Mouse (Mus musculus) myocyte (in vitro differentiated cells): Measurements from ENCODE around the gene Bclaf3. TPM values are rescaled to one million over a fixed set of nuclear protein-coding genes. Genes with fewer than 3 reads are reported as not detected.

Experiments used
- H3K27me3 ChIP-seq: one replicate; pipeline ENCODE4 v1.6.1; 2011; ENCODE audit not compliant: control insufficient read depth, insufficient read depth, insufficient read length
- H3K36me3 ChIP-seq: one replicate; pipeline ENCODE4 v1.6.1; 2011; ENCODE audit not compliant: control insufficient read depth, insufficient read depth
- H3K4me2 ChIP-seq: one replicate; pipeline ENCODE4 v1.6.1; 2011; ENCODE audit warnings: low read depth, control low read depth
- H3K4me3 ChIP-seq: one replicate; pipeline ENCODE4 v1.5.1; 2011; ENCODE audit warnings: mild to moderate bottlenecking, control low read depth, moderate library complexity
- H3K79me2 ChIP-seq: one replicate; pipeline ENCODE4 v1.6.1; 2011; ENCODE audit not compliant: control insufficient read depth, insufficient read depth
- H3ac ChIP-seq: one replicate; pipeline ENCODE4 v1.6.1; 2011; ENCODE audit not compliant: control insufficient read depth, insufficient read length
- CEBPB ChIP-seq: IDR thresholded peaks from 2 replicates; pipeline ENCODE4 v1.6.1; 2011; ENCODE audit warnings: mild to moderate bottlenecking, moderate library complexity; ENCODE audit not compliant: poor library complexity, insufficient read depth, severe bottlenecking
- E2F4 ChIP-seq: IDR thresholded peaks from one replicate; pipeline ENCODE4 v1.6.1; 2011; ENCODE audit warnings: mild to moderate bottlenecking, control low read depth, moderate library complexity; ENCODE audit not compliant: insufficient read depth
- MAX ChIP-seq: IDR thresholded peaks from one replicate; pipeline ENCODE4 v1.6.1; 2011; ENCODE audit warnings: low read depth, mild to moderate bottlenecking, control low read depth
- MYOD1 ChIP-seq, 3 experiments: IDR thresholded peaks; one replicate each; pipeline ENCODE4 v1.6.1; 2011; ENCODE audit warnings: control low read depth in 2 of 3, low read depth in 2 of 3, mild to moderate bottlenecking in 2 of 3, moderate library complexity in 1 of 3; ENCODE audit not compliant: insufficient read length in 2 of 3, control insufficient read depth in 1 of 3
- MYOG ChIP-seq, 3 experiments: IDR thresholded peaks; one replicate each; pipeline ENCODE4 v1.6.1; 2011; ENCODE audit warnings: control low read depth in 2 of 3, low read depth in 2 of 3, mild to moderate bottlenecking in 2 of 3; ENCODE audit not compliant: insufficient read length in 2 of 3, control insufficient read depth in 1 of 3, insufficient read depth in 1 of 3
- POLR2A ChIP-seq: IDR thresholded peaks from one replicate; pipeline ENCODE4 v1.6.1; 2011; ENCODE audit warnings: low read depth, mild to moderate bottlenecking, control low read depth, moderate library complexity; ENCODE audit not compliant: insufficient read length
- POLR2AphosphoS2 ChIP-seq: IDR thresholded peaks from one replicate; pipeline ENCODE4 v1.6.1; 2011; ENCODE audit warnings: low read depth, control low read depth; ENCODE audit not compliant: insufficient read length
- REST ChIP-seq: IDR thresholded peaks from one replicate; pipeline ENCODE4 v1.6.1; 2011; ENCODE audit warnings: mild to moderate bottlenecking, control low read depth, moderate library complexity; ENCODE audit not compliant: insufficient read depth, insufficient read length
- SRF ChIP-seq: IDR thresholded peaks from one replicate; pipeline ENCODE4 v1.6.1; 2011; ENCODE audit warnings: low read depth; ENCODE audit not compliant: control insufficient read depth, insufficient read length
- TCF12 ChIP-seq: IDR thresholded peaks from one replicate; pipeline ENCODE4 v1.6.1; 2011; ENCODE audit warnings: mild to moderate bottlenecking, control low read depth; ENCODE audit not compliant: poor library complexity, insufficient read depth, severe bottlenecking
- TCF3 ChIP-seq: IDR thresholded peaks from one replicate; pipeline ENCODE4 v1.6.1; 2011; ENCODE audit warnings: low read depth, control low read depth; ENCODE audit not compliant: insufficient read length
- USF1 ChIP-seq: IDR thresholded peaks from one replicate; pipeline ENCODE4 v1.6.1; 2011; ENCODE audit warnings: low read depth, mild to moderate bottlenecking, control low read depth, moderate library complexity
- polyA plus RNA-seq: library from polyadenylated mRNA; unstranded; fragments of >200 nt; fragmentation: generic; extraction: Trizol; gene quantifications from one replicate; pipeline ENCODE4 v1.2.1, GENCODE M21; 2012; ENCODE audit warnings: missing spikeins

The Bclaf3 gene
- polyA plus RNA-seq, 1 experiment, result 2.6 TPM

DNA sequence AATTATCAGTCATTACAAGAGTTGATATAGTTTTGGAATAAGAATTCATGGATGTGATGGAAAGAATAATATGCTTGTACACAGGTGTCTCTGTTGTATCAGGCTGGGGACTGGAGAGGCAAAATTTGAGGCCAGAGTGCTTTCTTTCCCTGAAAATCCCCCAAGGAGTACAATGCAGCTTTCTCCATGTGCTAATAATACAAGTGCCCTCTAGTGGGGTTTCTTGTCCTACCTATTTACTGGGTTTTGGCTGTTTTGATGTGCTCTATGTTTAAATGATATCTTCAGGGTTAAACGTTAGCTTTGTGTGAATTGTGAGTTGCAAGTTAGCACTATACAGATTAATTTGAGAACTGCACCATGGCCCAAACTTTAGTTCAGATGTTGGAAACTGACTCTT, 65.1 kb downstream of the Bclaf3 start:
- no peaks in the 10 kb centered on the region for H3K27me3 ChIP-seq
- no peak overlapping the region for H3K4me3 ChIP-seq
- H3K4me2 ChIP-seq, result no peak overlapping the region
- no peaks in the 10 kb centered on the region for H3K79me2 ChIP-seq
- H3K36me3 ChIP-seq, result no peaks in the 10 kb centered on the region
- no peak overlapping the region for H3ac ChIP-seq
- TF ChIP-seq MYOD1 (IDR thresholded peaks at IDR 0.05; ENCODE audit: control insufficient read depth in 1 of 3, insufficient read length in 2 of 3, low read depth in 2 of 3) (no peak), POLR2A (no peak), TCF3 (no peak), POLR2AphosphoS2 (no peak), E2F4 (no peak), TCF12 (no peak), REST (no peak)

GRCm38 (mm10) chrX:159597502-159597901, 71.0 kb downstream of the Bclaf3 start:
- TF ChIP-seq POLR2A, result no peak
- no peak for TF ChIP-seq TCF3
- no peak for TF ChIP-seq MYOD1 (IDR thresholded peaks at IDR 0.05; ENCODE audit: control insufficient read depth in 1 of 3, insufficient read length in 2 of 3, low read depth in 2 of 3)
- no peak for TF ChIP-seq SRF
- TF ChIP-seq CEBPB, result no peak
- TF ChIP-seq E2F4, result no peak
- TF ChIP-seq MYOG (IDR thresholded peaks at IDR 0.05; ENCODE audit: control insufficient read depth in 1 of 3, insufficient read depth in 1 of 3, insufficient read length in 2 of 3, low read depth in 2 of 3), result no peak
- no peak for TF ChIP-seq POLR2AphosphoS2
- H3K36me3 ChIP-seq, result no peaks in the 10 kb centered on the region
- no peak overlapping the region for H3K4me3 ChIP-seq
- H3ac ChIP-seq, result no peak overlapping the region
- no peak overlapping the region for H3K4me2 ChIP-seq
- no peaks in the 10 kb centered on the region for H3K27me3 ChIP-seq
- H3K79me2 ChIP-seq, result no peaks in the 10 kb centered on the region

- no peaks in the 10 kb centered on the region for H3K36me3 ChIP-seq
- no peak overlapping the region for H3ac ChIP-seq
- H3K4me2 ChIP-seq, result no peak overlapping the region
- H3K27me3 ChIP-seq, result no peaks in the 10 kb centered on the region
- no peak overlapping the region for H3K4me3 ChIP-seq
- H3K79me2 ChIP-seq, result no peaks in the 10 kb centered on the region
- no peak for TF ChIP-seq POLR2A
- no peak for TF ChIP-seq E2F4
- TF ChIP-seq MYOD1 (IDR thresholded peaks at IDR 0.05; ENCODE audit: control insufficient read depth in 1 of 3, insufficient read length in 2 of 3, low read depth in 2 of 3), result no peak
- no peak for TF ChIP-seq SRF
- no peak for TF ChIP-seq MAX
- TF ChIP-seq MYOG (IDR thresholded peaks at IDR 0.05; ENCODE audit: control insufficient read depth in 1 of 3, insufficient read depth in 1 of 3, insufficient read length in 2 of 3, low read depth in 2 of 3), result no peak
- TF ChIP-seq USF1, result no peak
- no peak for TF ChIP-seq POLR2AphosphoS2
- no peak for TF ChIP-seq CEBPB
- TF ChIP-seq TCF12, result no peak
- TF ChIP-seq TCF3, result no peak
- TF ChIP-seq REST, result no peak
Measured at GRCm38 (mm10) chrX:159604832-159605231, 78.3 kb downstream of the Bclaf3 start.

DNA sequence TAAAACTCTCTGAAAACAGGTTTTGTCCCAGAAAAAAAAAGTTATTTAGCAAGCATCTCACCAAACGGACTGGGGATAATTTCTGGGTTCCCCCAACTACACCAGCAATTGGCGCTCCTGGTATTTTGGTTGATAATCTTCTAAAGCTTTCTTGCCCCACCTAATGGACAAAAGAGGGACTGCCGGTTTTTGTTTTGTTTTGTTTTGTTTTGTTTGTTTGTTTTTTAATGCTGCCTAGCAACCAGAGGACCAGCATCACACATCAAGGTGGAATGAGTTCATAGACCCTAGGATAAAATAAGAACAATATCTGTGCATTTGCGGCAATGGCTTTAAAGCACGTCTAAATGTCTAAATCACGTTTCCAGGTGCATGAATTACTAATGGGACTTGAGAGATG, 80.4 kb downstream of the Bclaf3 start:
- no peak for TF ChIP-seq POLR2AphosphoS2
- no peak for TF ChIP-seq REST
- TF ChIP-seq MAX, result no peak
- TF ChIP-seq E2F4, result no peak
- no peak for TF ChIP-seq MYOG (IDR thresholded peaks at IDR 0.05; ENCODE audit: control insufficient read depth in 1 of 3, insufficient read depth in 1 of 3, insufficient read length in 2 of 3, low read depth in 2 of 3)
- TF ChIP-seq SRF, result no peak
- no peak for TF ChIP-seq TCF12
- TF ChIP-seq POLR2A, result no peak
- TF ChIP-seq TCF3, result no peak
- Histone ChIP-seq H3K4me2 (no peak overlapping the region), H3K79me2 (no peaks in the 10 kb centered on the region), H3K4me3 (no peak overlapping the region), H3ac (no peak overlapping the region), H3K27me3 (no peaks in the 10 kb centered on the region), H3K36me3 (no peaks in the 10 kb centered on the region)

DNA sequence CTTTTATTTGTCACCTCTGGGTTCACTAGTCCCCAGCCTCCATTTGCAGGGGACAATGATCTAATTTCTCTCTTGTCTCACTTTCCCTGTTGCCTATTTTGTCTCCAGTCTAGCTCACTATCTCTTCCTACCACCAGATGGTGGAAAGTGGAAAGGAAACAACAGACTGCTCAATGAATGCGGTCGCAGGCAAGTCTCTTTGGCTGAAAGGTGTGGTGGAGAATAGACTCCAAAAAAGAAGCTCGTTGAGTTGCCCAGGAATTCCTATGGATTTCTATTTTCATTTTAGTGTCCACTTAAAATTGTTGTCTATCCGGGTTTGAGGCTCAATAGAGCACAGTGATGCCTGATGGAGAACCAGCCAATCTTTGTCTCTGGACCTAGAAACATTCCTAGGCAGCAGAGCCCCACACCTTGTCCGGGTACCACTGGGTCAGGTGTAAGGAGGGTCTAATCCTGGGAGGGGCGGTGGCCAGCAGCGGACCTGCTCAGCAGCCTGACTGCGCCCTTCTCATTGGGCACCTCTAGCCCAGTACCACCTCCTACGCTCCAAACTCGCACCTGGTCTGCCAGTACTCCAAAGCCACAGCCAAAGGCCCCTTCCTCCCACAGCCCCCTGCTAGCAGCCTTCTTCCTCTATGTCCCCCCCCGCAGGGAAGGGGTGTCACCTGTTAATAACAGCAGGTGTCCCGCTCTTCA, 99.9 kb downstream of the Bclaf3 start:
- Histone ChIP-seq H3K79me2 (peaks cover 37% of the 10 kb centered on the region), H3ac (no peak overlapping the region), H3K4me3 (peak overlapping the region; percentile 45), H3K4me2 (peak overlapping the region; percentile 58), H3K36me3 (no peaks in the 10 kb centered on the region), H3K27me3 (no peaks in the 10 kb centered on the region)
- TF ChIP-seq CEBPB, result no peak
- TF ChIP-seq SRF, result no peak
- no peak for TF ChIP-seq TCF3
- no peak for TF ChIP-seq POLR2AphosphoS2
- no peak for TF ChIP-seq USF1
- TF ChIP-seq MYOG (IDR thresholded peaks at IDR 0.05; ENCODE audit: control insufficient read depth in 1 of 3, insufficient read depth in 1 of 3, insufficient read length in 2 of 3, low read depth in 2 of 3), result no peak
- no peak for TF ChIP-seq TCF12
